Mouse (Mus musculus) embryonic facial prominence, embryonic 12.5 days (tissue): Measurements from ENCODE around the gene Dennd4b. TPM values are rescaled to one million over a fixed set of nuclear protein-coding genes. Genes with fewer than 3 reads are reported as not detected.
A peak's percentile ranks its signal among the peaks of the same experiment; 100 is the strongest.
"Not testable (repeated sequence)": the region's sequence is repeated elsewhere in the genome, so short reads cannot be mapped to it uniquely, and the experiment has no call there.

ENCODE experiments used
- ATAC-seq: fragments of 200-750 bp; cut with Nextera tagmentation; 2 replicates; pipeline ENCODE4 v1.8.0; 2017; ENCODE audit not compliant: insufficient number of reproducible peaks, insufficient read depth, low FRiP score, low TSS enrichment
- H3K27ac ChIP-seq: fragments of 300-500 bp; sonication (generic); 2 replicates; pipeline ENCODE4 v1.5.1; 2016; ENCODE audit warnings: mild to moderate bottlenecking
- H3K27me3 ChIP-seq: fragments of 300-500 bp; sonication (generic); 2 replicates; pipeline ENCODE4 v1.6.1; 2016; ENCODE audit warnings: mild to moderate bottlenecking, moderate library complexity
- H3K36me3 ChIP-seq: fragments of 300-500 bp; sonication (generic); 2 replicates; pipeline ENCODE4 v1.6.1; 2016; ENCODE audit warnings: mild to moderate bottlenecking
- H3K4me1 ChIP-seq: fragments of 300-500 bp; sonication (generic); 2 replicates; pipeline ENCODE4 v1.6.1; 2016
- H3K4me2 ChIP-seq: fragments of 300-500 bp; sonication (generic); replicated peaks from 2 replicates; pipeline ENCODE4 v1.6.1; 2016; ENCODE audit warnings: mild to moderate bottlenecking, moderate library complexity
- H3K4me3 ChIP-seq: fragments of 300-500 bp; sonication (generic); 2 replicates; pipeline ENCODE4 v1.5.1; 2016; ENCODE audit warnings: mild to moderate bottlenecking
- H3K9ac ChIP-seq: fragments of 300-500 bp; sonication (generic); 2 replicates; pipeline ENCODE4 v1.6.1; 2016; ENCODE audit warnings: mild to moderate bottlenecking, moderate library complexity
- H3K9me3 ChIP-seq: fragments of 300-500 bp; sonication (generic); 2 replicates; pipeline ENCODE4 v1.6.1; 2016; ENCODE audit warnings: mild to moderate bottlenecking, moderate library complexity
- WGBS: fragments of 180-500 bp; shearing (Covaris S2); methylation state at CpG from one replicate; pipeline ENCODE4 v1.1.7; 2016; 5-methylcytosine and 5-hydroxymethylcytosine counted together
- polyA plus RNA-seq: library from polyadenylated mRNA; unstranded; fragments of >200 nt; fragmentation: Nextera tagmentation; extraction: Ambion mirVana; gene quantifications from 2 replicates; pipeline ENCODE4 v1.2.1, GENCODE M21; 2016

Dennd4b gene
- polyA plus RNA-seq, 1 experiment from 2014 or later, result 5.7 TPM

- no peak overlapping the region for H3K27ac ChIP-seq
- H3K27me3 ChIP-seq, result no peaks in the 10 kb centered on the region
- no peaks in the 10 kb centered on the region for H3K9me3 ChIP-seq
- H3K4me3 ChIP-seq, result no peak overlapping the region
- peak overlapping the region; percentile 64; the same call in 1 of the 2 replicates for H3K4me2 ChIP-seq
- no peaks in the 10 kb centered on the region for H3K36me3 ChIP-seq
- peaks cover 16% of the 10 kb centered on the region; the same call in 1 of the 2 replicates for H3K4me1 ChIP-seq
- 85% methylated on average over 10 of the region's 10 CpGs for WGBS
- ATAC-seq, result no peak
- H3K9ac ChIP-seq, result no peak overlapping the region
These were observed 23.2 kb upstream of the Dennd4b start for GRCm38 (mm10) chr3:90241669-90242358.

DNA sequence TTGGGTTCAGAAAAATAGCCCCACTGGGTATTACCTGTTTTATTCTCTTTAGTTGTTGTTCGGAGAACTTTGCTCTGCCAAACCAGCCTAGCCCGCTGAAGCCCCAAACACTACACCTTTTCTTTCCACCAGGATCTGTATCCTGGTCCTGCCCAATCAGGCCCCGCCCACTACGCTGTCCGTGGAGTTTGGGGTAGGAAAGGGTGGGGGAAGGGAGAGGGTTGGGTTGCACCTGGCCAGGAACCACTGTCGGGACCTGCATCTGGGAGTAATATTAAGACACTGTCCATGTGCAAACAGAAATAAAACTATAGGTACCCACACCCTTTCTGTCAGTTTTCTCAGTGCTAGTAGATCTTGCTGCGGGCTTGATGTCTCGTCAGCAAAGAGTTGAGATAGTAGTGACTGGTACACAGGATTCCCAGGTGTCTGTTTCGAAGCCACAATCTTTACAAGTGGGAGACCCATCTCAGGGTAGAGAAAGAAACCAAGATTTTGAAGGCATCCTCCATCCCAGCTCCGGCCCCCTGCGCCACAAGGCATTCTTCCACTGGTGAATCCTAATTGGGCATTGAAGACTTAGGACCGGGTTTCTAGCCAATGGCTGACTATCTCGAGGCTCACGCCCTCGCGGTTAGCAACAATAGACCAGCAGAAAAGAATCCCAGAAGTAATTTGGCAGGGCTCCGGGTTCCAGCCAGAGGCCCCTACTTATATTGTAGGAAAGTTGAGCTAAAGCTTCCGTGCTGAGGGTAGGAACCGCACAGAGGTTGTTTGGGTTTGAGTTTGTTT lies 21.8 kb upstream of the Dennd4b start, which contains the start of gene Creb3l4:
TSS of gene Creb3l4 (minus strand) at position 529 of the 792 bp plus-strand sequence.
- peaks cover 19% of the 10 kb centered on the region; the same call in 1 of the 2 replicates for H3K4me1 ChIP-seq
- WGBS, result 5% methylated on average over 19 of the region's 19 CpGs
- ATAC-seq, result peak; percentile 76
- H3K27me3 ChIP-seq, result no peaks in the 10 kb centered on the region
- peak within 1 kb of the TSS; percentile 35 for H3K4me3 ChIP-seq
- H3K9ac ChIP-seq, result peak within 1 kb of the TSS; percentile 25; the same call in 1 of the 2 replicates
- no peaks in the 10 kb centered on the region for H3K9me3 ChIP-seq
- H3K36me3 ChIP-seq, result no peaks in the 10 kb centered on the region
- peak within 1 kb of the TSS; percentile 86 for H3K27ac ChIP-seq
- peak within 1 kb of the TSS; percentile 64 for H3K4me2 ChIP-seq

DNA sequence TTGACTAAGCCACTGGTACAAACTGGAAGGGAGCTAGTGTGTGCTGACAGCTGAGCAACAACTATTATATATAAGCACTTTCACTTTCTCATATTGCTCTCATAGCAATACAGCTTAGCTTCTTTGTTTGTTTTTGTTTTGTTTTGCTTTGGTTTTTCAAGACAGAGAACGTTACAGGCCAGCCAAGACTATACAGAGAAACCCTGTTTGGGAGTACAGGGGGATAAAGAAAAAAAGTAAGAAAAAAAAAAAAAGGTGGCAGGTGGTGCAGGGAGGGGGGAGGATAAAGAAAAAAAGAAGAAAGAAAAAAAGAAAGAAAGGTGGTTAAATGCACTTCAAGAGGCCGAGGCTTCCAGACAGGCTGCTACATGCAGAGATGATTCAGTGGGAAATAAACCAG lies 19.6 kb upstream of the Dennd4b start:
- no peaks in the 10 kb centered on the region for H3K9me3 ChIP-seq
- H3K4me3 ChIP-seq, result no peak overlapping the region
- H3K9ac ChIP-seq, result no peak overlapping the region
- no peak overlapping the region for H3K27ac ChIP-seq
- no peak for ATAC-seq
- WGBS, result 65% methylated on average over 2 of the region's 2 CpGs
- no peaks in the 10 kb centered on the region for H3K27me3 ChIP-seq
- no peak overlapping the region for H3K4me2 ChIP-seq
- H3K4me1 ChIP-seq, result peaks cover 30% of the 10 kb centered on the region
- 0 out of 2 replicates have a peak, but pooled peaks cover 3% of the 10 kb centered on the region for H3K36me3 ChIP-seq

DNA sequence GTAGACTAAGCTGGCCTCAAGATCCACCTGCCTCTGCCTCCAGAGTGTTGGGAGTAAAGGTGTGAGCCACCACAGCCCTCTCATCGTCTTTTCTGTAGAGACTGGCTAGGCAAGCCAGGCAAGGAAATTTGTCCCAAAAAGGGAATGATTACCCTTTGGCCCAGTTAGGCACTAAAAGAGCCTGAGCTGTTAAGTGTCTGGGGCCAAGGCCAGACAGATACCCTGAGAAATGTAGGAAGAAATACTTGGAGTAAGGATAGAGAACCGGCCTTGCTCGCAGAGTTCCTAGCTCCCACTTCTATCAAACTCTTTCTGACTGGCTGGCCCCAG lies 17.4 kb upstream of the Dennd4b start:
- peak overlapping the region; percentile 92 for H3K27ac ChIP-seq
- ATAC-seq, result no peak
- peak overlapping the region; percentile 78 for H3K4me3 ChIP-seq
- peaks cover 16% of the 10 kb centered on the region for H3K36me3 ChIP-seq
- no peaks in the 10 kb centered on the region for H3K27me3 ChIP-seq
- H3K9me3 ChIP-seq, result no peaks in the 10 kb centered on the region
- WGBS, result 0% methylated on average over 3 of the region's 3 CpGs
- H3K9ac ChIP-seq, result peak overlapping the region; percentile 80
- H3K4me2 ChIP-seq, result peak overlapping the region; percentile 84
- H3K4me1 ChIP-seq, result peaks cover 28% of the 10 kb centered on the region

DNA sequence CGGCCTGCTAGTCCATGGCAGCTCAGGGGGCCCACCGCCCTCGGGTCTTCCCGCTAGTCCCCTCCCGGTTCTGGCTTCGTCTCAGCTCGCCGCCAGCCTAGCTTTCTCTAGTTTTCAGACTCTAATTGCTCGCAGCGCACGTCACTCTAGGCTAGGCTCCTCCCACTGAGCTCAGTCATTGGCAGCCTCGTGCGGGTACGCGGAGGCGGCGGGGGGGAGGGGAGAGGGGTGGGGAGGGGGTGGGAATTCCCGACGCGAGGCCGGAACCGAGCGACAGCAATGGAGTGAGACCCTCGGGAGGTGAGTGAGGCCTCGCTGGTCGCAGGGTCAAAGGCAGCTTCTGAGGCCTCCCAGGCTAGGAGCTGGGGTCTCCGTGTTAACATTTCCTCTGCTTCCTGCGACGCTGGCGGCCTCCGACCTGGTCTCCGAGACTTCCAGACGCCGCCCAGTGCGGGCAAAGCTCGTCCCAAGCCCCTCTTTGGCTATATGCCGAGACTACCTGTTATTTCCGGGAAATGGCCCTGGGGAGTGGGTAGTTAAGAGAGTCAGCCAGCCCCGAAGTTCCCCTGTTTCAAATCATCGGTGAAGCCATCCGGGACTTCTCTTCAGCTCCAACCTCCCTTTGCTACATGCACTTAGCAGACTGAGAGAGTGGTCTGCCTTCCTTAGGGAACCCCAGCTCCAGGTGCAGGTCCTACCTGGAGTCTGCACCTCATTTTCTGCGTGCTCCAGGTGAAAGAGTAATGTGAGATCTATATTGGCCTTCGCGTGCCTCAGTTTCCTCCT lies 16.8 kb upstream of the Dennd4b start, which contains the start of gene Slc39a1:
TSS of gene Slc39a1 (plus strand) at position 213 of the 786 bp plus-strand sequence.
- Histone ChIP-seq H3K9ac (peak within 1 kb of the TSS; percentile 80), H3K4me1 (peaks cover 23% of the 10 kb centered on the region), H3K36me3 (peaks cover 16% of the 10 kb centered on the region), H3K9me3 (no peaks in the 10 kb centered on the region), H3K27me3 (no peaks in the 10 kb centered on the region), H3K4me3 (peak within 1 kb of the TSS; percentile 78), H3K4me2 (peak within 1 kb of the TSS; percentile 84), H3K27ac (peak within 1 kb of the TSS; percentile 92)
- ATAC-seq, result peak; percentile 92
- WGBS, result under 1% methylated on average over 39 of the region's 44 CpGs

GRCm38 (mm10) chr3:90248746-90249100 lies 16.3 kb upstream of the Dennd4b start:
- Histone ChIP-seq H3K27ac (peak overlapping the region; percentile 92), H3K4me2 (peak overlapping the region; percentile 84), H3K36me3 (peaks cover 16% of the 10 kb centered on the region), H3K27me3 (no peaks in the 10 kb centered on the region), H3K4me3 (peak overlapping the region; percentile 78), H3K9ac (peak overlapping the region; percentile 80), H3K9me3 (no peaks in the 10 kb centered on the region), H3K4me1 (peaks cover 20% of the 10 kb centered on the region)
- WGBS, result 6% methylated on average over 10 of the region's 10 CpGs
- ATAC-seq, result no peak

DNA sequence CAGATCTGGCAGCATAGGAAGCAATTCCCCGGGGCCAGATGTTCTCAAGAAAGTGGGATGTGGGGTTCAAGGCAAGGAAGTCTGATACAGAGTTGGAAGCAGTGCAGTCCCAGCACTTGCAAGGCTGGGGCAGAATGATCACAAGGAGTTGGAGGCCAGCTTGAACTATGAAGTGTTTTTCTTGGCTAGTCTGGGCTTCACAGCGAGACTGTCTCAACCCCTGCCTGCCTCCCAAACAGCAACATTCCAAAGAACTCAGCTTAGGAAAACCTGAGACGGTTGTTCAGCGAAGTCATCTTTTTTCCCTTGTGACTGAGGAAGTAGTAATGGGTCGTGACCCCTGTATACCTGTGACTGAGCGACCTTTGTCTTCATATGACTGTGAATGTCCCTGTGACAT lies 14.2 kb upstream of the Dennd4b start:
- peaks cover 27% of the 10 kb centered on the region for H3K4me1 ChIP-seq
- no peak overlapping the region for H3K4me2 ChIP-seq
- no peak overlapping the region for H3K9ac ChIP-seq
- no peak for ATAC-seq
- WGBS, result 84% methylated on average over 6 of the region's 6 CpGs
- H3K27ac ChIP-seq, result no peak overlapping the region
- H3K4me3 ChIP-seq, result no peak overlapping the region
- H3K27me3 ChIP-seq, result no peaks in the 10 kb centered on the region
- H3K36me3 ChIP-seq, result peaks cover 16% of the 10 kb centered on the region
- H3K9me3 ChIP-seq, result no peaks in the 10 kb centered on the region

GRCm38 (mm10) chr3:90251731-90252226 lies 13.2 kb upstream of the Dennd4b start:
- peaks cover 16% of the 10 kb centered on the region for H3K36me3 ChIP-seq
- not testable (repeated sequence) for H3K27ac ChIP-seq, H3K9ac ChIP-seq, H3K9me3 ChIP-seq, ATAC-seq, H3K4me3 ChIP-seq, H3K27me3 ChIP-seq, H3K4me2 ChIP-seq
- peaks cover 32% of the 10 kb centered on the region for H3K4me1 ChIP-seq
- WGBS, result 94% methylated on average over 9 of the region's 12 CpGs

- H3K27ac ChIP-seq, H3K4me2 ChIP-seq, H3K9me3 ChIP-seq, H3K27me3 ChIP-seq, H3K4me3 ChIP-seq, ATAC-seq, H3K9ac ChIP-seq: not testable (repeated sequence)
- WGBS, result 92% methylated on average over 2 of the region's 2 CpGs
- peaks cover 30% of the 10 kb centered on the region for H3K4me1 ChIP-seq
- peaks cover 23% of the 10 kb centered on the region for H3K36me3 ChIP-seq
These were observed 12.3 kb upstream of the Dennd4b start for GRCm38 (mm10) chr3:90252659-90253058.

- H3K36me3 ChIP-seq, result peaks cover 24% of the 10 kb centered on the region
- H3K9ac ChIP-seq, H3K27ac ChIP-seq, H3K9me3 ChIP-seq, H3K4me2 ChIP-seq, H3K27me3 ChIP-seq: not testable (repeated sequence)
- 95% methylated on average over 1 of the region's 1 CpGs for WGBS
- peaks cover 29% of the 10 kb centered on the region for H3K4me1 ChIP-seq
- ATAC-seq, result peak; percentile 3; the same call in 1 of the 2 replicates
- peak overlapping the region; percentile 88; the same call in 1 of the 2 replicates for H3K4me3 ChIP-seq
These were observed 11.8 kb upstream of the Dennd4b start for GRCm38 (mm10) chr3:90253174-90253573.
